Mouse (Mus musculus) T-helper 17 cell (primary cell): ENCODE measurements at regions not wholly inside any gene's neighbourhood (a gene's known extent, or its start where the extent isn't known, plus 50 kb on each side); places are given as distances from the start of the nearest gene placed in this dataset.
"Not testable (repeated sequence)": the region's sequence is repeated elsewhere in the genome, so short reads cannot be mapped to it uniquely, and the experiment has no call there.

Experiments
- in situ Hi-C, 2 experiments: fragments of 300-600 bp; cut with MboI, MseI; formaldehyde crosslinking; loops; 1 replicate in 1 of 2; 2 replicates in 1 of 2; pipeline ENCODE4 v1.15.1; 2025; ENCODE audit warnings: high pct_unique_total_duplicates in 2 of 2

- in situ Hi-C loops, result not testable (repeated sequence)
These were observed 203.5 kb upstream of the Asrgl1 start for GRCm38 (mm10) chr19:9338971-9339370.

GRCm38 (mm10) chr19:9337447-9337846, 202.0 kb upstream of the Asrgl1 start:
- in situ Hi-C loops, result not testable (repeated sequence)

GRCm38 (mm10) chr19:9317932-9318331, 182.5 kb upstream of the Asrgl1 start:
- in situ Hi-C loops, result loop anchor here in 1 of 2 experiments (5.0 kb wide), 1 partner anchor 299 kb away; no protein-coding TSS in a partner anchor

- in situ Hi-C loops, result loop anchor here in 1 of 2 experiments (5.0 kb wide), 1 partner anchor 301 kb away; no protein-coding TSS in a partner anchor
These were observed 180.7 kb upstream of the Asrgl1 start for GRCm38 (mm10) chr19:9316162-9316561.

- in situ Hi-C loops, result not testable (repeated sequence)
These were observed 147.7 kb upstream of the Asrgl1 start for GRCm38 (mm10) chr19:9283176-9283575.

GRCm38 (mm10) chr19:9234676-9235075, 99.2 kb upstream of the Asrgl1 start:
- in situ Hi-C loops, result loop anchor here in 1 of 2 experiments (5.0 kb wide), 1 partner anchor 67 kb away; no protein-coding TSS in a partner anchor
